Mouse (Mus musculus) T-helper 17 cell (primary cell): ENCODE results near the gene Ppp2r5c.

Source experiments
- in situ Hi-C, 2 experiments: fragments of 300-600 bp; cut with MboI, MseI; formaldehyde crosslinking; loops; 1 replicate in 1 of 2; 2 replicates in 1 of 2; pipeline ENCODE4 v1.15.1; 2025; ENCODE audit warnings: high pct_unique_total_duplicates in 2 of 2

Gene Ppp2r5c

GRCm38 (mm10) chr12:110547573-110547972 lies 100.7 kb downstream of the Ppp2r5c start:
- in situ Hi-C loops = loop anchor here in 1 of 2 experiments (25.0 kb wide), 1 partner anchor 1110 kb away; no protein-coding TSS in a partner anchor

- in situ Hi-C loops = loop anchor here (25.0 kb wide), 2 partner anchors 87 to 1112 kb away; no protein-coding TSS in a partner anchor
These were observed 102.7 kb downstream of the Ppp2r5c start for GRCm38 (mm10) chr12:110549437-110550112.

GRCm38 (mm10) chr12:110550364-110550763 lies 103.4 kb downstream of the Ppp2r5c start:
- in situ Hi-C loops = loop anchor here in 1 of 2 experiments (25.0 kb wide), 1 partner anchor 88 kb away; no protein-coding TSS in a partner anchor

GRCm38 (mm10) chr12:110552113-110552512 lies 105.2 kb downstream of the Ppp2r5c start:
- in situ Hi-C loops = loop anchor here in 1 of 2 experiments (25.0 kb wide), 1 partner anchor 90 kb away; no protein-coding TSS in a partner anchor

GRCm38 (mm10) chr12:110553362-110553761 lies 106.4 kb downstream of the Ppp2r5c start:
- in situ Hi-C loops = loop anchor here in 1 of 2 experiments (25.0 kb wide), 1 partner anchor 91 kb away; no protein-coding TSS in a partner anchor

GRCm38 (mm10) chr12:110555536-110556240 lies 108.8 kb downstream of the Ppp2r5c start:
- in situ Hi-C loops = loop anchor here in 1 of 2 experiments (25.0 kb wide), 1 partner anchor 93 kb away; no protein-coding TSS in a partner anchor

GRCm38 (mm10) chr12:110556861-110557628 lies 110.1 kb downstream of the Ppp2r5c start:
- in situ Hi-C loops = loop anchor here in 1 of 2 experiments (25.0 kb wide), 1 partner anchor 95 kb away; no protein-coding TSS in a partner anchor

GRCm38 (mm10) chr12:110558175-110558574 lies 111.3 kb downstream of the Ppp2r5c start:
- in situ Hi-C loops = loop anchor here in 1 of 2 experiments (25.0 kb wide), 1 partner anchor 96 kb away; no protein-coding TSS in a partner anchor

- in situ Hi-C loops = loop anchor here in 1 of 2 experiments (25.0 kb wide), 1 partner anchor 101 kb away; no protein-coding TSS in a partner anchor
These were observed 116.5 kb downstream of the Ppp2r5c start for GRCm38 (mm10) chr12:110563383-110563782.

GRCm38 (mm10) chr12:110564848-110565247 lies 117.9 kb downstream of the Ppp2r5c start:
- in situ Hi-C loops = loop anchor here in 1 of 2 experiments (25.0 kb wide), 1 partner anchor 103 kb away; no protein-coding TSS in a partner anchor

- in situ Hi-C loops = loop anchor here in 1 of 2 experiments (25.0 kb wide), 1 partner anchor 104 kb away; no protein-coding TSS in a partner anchor
These were observed 119.4 kb downstream of the Ppp2r5c start for GRCm38 (mm10) chr12:110566366-110566765.

- in situ Hi-C loops = loop anchor here in 1 of 2 experiments (25.0 kb wide), 1 partner anchor 109 kb away; no protein-coding TSS in a partner anchor
These were observed 124.1 kb downstream of the Ppp2r5c start for GRCm38 (mm10) chr12:110571050-110571449.

GRCm38 (mm10) chr12:110572351-110572750 lies 125.4 kb downstream of the Ppp2r5c start:
- in situ Hi-C loops = loop anchor here in 1 of 2 experiments (25.0 kb wide), 1 partner anchor 110 kb away; no protein-coding TSS in a partner anchor

- in situ Hi-C loops = loop anchor here in 1 of 2 experiments (25.0 kb wide), 1 partner anchor 111 kb away; no protein-coding TSS in a partner anchor
These were observed 126.7 kb downstream of the Ppp2r5c start for GRCm38 (mm10) chr12:110573635-110574034.

- in situ Hi-C loops = no loop called here
These were observed 129.0 kb downstream of the Ppp2r5c start for GRCm38 (mm10) chr12:110575926-110576325.

- in situ Hi-C loops = no loop called here
These were observed 131.4 kb downstream of the Ppp2r5c start for GRCm38 (mm10) chr12:110578333-110578732.

GRCm38 (mm10) chr12:110588622-110589021 lies 141.7 kb downstream of the Ppp2r5c start:
- in situ Hi-C loops = no loop called here

GRCm38 (mm10) chr12:110590804-110591259 lies 143.9 kb downstream of the Ppp2r5c start:
- in situ Hi-C loops = no loop called here

- in situ Hi-C loops = no loop called here
These were observed 144.5 kb downstream of the Ppp2r5c start for GRCm38 (mm10) chr12:110591260-110591883.

GRCm38 (mm10) chr12:110598527-110598926 lies 151.6 kb downstream of the Ppp2r5c start:
- in situ Hi-C loops = no loop called here
